Mouse (Mus musculus): Measurements from ENCODE around the gene Tmsb15b1.
"Not testable (repeated sequence)": the region's sequence is repeated elsewhere in the genome, so short reads cannot be mapped to it uniquely, and the experiment has no call there.

The Tmsb15b1 gene

GRCm38 (mm10) chrX:136976424-136977084 is at the start of gene Tmsb15b1, which contains the start of gene Tmsb15l:
Tmsb15b1 (minus strand) TSS chrX:136976874.
Tmsb15l (minus strand) TSS chrX:136976869.
- DNase-seq (ENCODE audit: low read depth), result no peak

DNA sequence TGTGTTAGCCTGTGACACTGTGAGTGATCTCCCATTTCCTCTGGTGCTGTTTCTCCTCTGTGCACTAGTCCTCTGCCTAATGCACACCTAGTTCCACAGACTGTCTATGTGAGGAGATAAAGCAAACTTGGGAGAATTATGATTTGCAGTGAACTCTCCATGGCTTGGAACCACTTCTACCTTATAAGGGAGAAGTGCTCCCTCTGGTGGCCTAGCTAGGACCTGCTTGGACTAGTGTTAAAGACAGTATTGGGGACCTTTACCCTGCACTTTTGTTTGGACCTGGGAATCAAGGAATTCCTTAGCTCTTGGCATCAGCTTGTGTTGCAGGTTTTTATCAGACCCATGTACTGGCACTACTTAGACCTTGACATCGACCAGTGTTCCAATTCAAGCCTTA is 42.6 kb upstream of the Tmsb15b1 start:
- DNase-seq (ENCODE audit: low read depth), result peak; percentile 56

- no peak for DNase-seq (ENCODE audit: low read depth)
Observed at GRCm38 (mm10) chrX:137017668-137018067, 41.0 kb upstream of the Tmsb15b1 start.

DNA sequence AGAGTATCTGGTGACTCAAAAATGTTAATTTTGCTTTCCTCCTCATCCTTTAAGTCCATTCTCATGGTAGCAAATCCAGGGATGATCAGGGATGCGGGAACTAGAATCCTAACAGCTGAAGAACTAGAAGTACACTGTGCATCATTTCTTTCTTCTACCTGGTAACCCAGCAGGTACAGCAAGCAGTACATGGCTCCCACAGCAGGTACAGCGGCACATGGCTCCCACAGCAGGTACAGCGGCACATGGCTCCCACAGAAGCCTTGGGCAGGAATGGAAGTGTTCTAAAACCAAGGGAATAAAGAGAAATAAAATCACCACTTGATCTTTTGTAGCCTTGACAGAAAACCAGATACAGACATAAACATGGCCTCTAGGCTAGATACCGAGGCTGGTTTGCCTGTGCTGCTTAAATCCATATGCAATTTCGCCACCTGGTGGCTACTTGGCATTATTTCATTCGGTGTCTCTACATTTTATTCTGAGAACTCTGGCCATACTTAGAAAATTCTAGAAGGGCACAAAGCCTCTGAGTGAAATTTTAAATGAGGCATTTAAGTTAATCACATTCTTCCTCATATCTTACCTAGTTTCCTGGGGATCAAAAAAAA is 38.5 kb upstream of the Tmsb15b1 start:
- peak; percentile 36 for DNase-seq (ENCODE audit: low read depth)

GRCm38 (mm10) chrX:136996256-136996655 is 19.6 kb upstream of the Tmsb15b1 start:
- DNase-seq (ENCODE audit: low read depth), result no peak

GRCm38 (mm10) chrX:136993641-136994040 is 17.0 kb upstream of the Tmsb15b1 start:
- DNase-seq (ENCODE audit: low read depth), result no peak

GRCm38 (mm10) chrX:136992978-136993547 is 16.4 kb upstream of the Tmsb15b1 start, which contains the start of gene Zcchc18:
Zcchc18 (plus strand) TSS chrX:136993155.
- no peak for DNase-seq (ENCODE audit: low read depth)

- DNase-seq (ENCODE audit: low read depth), result no peak
Observed at GRCm38 (mm10) chrX:136992191-136992965, 15.7 kb upstream of the Tmsb15b1 start.

DNA sequence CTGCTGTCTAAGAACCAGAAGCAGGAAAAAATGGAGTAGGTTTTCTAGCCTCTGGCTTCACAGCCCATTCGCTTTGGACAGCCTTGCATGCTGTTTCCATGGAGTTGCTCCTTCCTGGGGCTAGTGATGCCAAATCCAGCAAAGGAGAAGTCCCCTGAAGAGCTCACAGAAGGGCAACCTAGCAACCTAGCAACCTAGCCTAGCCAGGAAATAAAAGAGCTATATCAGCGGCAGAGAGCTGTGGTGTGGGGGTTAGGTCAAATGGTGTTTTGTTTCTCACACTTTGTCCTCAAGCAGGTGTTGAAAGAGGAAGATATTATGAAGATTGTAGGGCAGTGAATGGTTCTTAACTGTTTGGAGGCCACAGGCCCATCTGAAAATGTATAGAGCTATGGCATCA is 14.6 kb upstream of the Tmsb15b1 start:
- no peak for DNase-seq (ENCODE audit: low read depth)

DNA sequence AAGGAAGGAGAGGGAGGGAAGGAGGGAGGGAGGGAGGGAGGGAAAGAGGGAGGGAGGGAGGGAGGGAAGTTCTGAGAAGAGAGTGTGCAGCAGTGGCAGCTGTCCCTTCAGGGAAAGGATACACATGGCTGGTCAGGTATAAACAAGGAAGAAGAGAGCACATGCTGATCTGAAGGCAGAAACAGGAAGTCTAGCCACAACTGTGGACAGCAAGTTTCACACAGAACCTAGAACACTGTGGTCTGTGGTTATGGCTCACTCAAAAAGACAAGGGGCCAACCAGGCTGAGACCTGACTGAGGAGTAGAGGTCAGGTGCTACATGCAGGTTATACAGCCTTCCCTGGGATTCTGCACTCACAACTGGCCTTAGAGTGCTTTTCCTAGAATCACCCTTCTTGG is 9.4 kb upstream of the Tmsb15b1 start:
- no peak for DNase-seq (ENCODE audit: low read depth)

DNA sequence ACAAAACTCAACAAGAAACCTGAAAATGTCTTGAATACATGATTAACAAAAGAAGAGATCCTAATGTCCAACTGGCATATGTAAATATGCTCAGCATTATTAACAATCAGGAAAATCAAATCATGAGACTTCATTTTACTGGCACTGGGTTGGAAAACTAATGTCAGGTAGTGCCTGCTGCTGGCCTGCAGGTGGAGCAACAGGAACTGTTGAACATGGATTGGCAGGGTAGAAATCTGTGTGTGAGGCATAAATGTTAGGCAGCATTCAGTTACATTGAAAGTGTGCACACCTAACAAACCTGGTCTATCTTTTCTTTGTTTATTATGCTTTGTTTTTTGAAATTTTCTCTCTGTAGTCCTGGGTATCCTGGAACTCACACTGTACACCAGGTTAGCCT is 1.9 kb upstream of the Tmsb15b1 start:
- DNase-seq (ENCODE audit: low read depth), result no peak

- DNase-seq (ENCODE audit: low read depth), result not testable (repeated sequence)
Observed at GRCm38 (mm10) chrX:136975397-136975796, 1.3 kb downstream of the Tmsb15b1 start, which contains the start of gene Tmsb15b2. Tmsb15b2 (minus strand) TSS chrX:136975497.

DNA sequence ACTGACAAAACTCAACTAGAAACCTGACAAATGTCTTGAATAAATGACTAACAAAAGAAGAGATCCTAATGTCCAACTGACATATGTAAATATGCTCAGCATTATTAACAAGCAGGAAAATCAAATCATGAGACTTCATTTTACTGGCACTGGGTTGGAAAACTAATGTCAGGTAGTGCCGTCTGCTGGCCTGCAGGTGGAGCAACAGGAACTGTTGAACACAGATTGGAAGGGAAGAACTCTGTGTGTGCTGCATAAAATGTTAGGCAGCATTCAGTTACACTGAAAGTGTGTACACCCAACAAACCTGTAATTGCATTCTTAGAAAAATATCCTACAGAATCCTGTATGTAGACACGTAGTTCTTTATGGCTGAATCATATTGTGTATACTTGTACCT is 17.0 kb downstream of the Tmsb15b1 start:
- no peak for DNase-seq (ENCODE audit: low read depth)

DNA sequence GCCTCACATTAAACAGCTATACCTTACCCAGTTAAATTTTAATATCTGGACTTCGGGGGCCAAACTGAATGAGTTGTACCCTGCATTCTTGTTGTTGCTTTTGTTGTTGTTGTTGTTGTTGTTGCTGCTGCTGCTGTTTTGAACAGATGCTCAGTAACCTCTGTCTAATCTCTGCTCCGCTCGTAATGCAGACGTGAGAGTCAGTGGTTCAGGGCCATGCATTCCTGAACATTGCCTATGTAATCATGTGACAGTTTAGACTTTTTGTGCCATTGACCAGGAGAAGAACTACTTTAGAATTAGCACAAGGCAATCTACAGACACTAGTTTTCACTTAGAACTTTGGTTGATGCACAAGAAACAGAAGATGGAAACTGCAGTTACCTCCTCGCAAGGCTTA is 18.4 kb downstream of the Tmsb15b1 start:
- not testable (repeated sequence) for DNase-seq (ENCODE audit: low read depth)

- not testable (repeated sequence) for DNase-seq (ENCODE audit: low read depth)
Observed at GRCm38 (mm10) chrX:136957583-136958279, 18.9 kb downstream of the Tmsb15b1 start.

DNA sequence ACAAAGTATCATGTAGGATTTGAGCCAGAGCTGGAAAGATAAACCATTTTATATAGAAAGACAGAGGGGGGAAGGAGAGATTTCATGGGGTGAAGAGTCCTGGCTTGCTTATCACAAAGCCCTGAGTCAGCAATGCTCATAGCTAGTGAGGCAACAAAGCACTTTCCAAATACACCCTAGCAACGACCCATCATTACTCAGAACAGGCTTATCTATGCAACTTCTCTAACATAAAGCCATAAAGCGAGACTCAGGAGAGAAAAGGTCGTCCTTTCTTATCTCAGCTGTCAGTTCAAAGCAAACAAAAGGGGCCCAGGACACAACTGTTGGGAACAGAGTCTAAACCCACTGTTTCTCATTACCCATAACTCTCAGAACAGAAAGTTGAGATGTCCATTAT is 38.7 kb downstream of the Tmsb15b1 start:
- no peak for DNase-seq (ENCODE audit: low read depth)

DNA sequence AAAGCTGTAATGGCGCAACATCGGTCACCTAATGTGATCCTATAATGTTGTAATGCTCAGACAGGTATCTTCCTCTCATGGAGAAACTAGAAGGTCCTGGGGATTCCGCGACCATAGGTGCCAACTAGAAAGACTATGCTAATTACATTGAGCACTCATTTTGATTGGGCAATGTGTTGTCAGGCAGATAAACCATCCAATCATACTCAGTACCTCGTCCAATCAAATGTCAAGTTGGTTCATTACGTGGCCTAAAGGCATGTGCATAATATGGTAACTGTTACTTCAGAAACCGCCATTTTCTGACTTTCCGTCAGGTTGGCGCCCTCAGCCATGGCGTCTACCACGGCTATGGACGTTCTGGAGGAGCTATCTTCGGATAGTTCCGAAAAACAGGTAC is 49.6 kb downstream of the Tmsb15b1 start, which contains the start of gene H2bfm:
Gene H2bfm (plus strand): TSS at position 295 of the 400 bp plus-strand sequence.
- no peak for DNase-seq (ENCODE audit: low read depth)

DNA sequence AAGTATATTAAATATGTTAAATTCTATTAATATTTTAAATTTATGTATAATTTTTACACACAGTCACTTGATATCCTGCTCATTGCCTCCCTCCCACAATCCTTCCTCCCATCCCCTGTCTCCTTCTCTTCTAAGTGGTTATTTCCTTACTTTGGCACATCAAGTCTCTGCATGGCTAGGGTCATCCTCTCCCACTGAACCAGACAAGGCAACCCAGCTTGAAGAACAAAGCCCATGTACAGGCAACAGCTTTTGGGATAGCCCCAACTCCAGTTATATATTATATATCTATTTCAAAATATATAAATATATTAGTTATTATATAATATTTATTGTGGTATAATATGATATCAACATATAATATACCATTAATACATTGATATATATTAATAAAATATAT is 50.8 kb downstream of the Tmsb15b1 start:
- DNase-seq (ENCODE audit: low read depth), result no peak

Data from c-Kit-positive CD71-negative TER-119-negative erythroid progenitor cells, embryonic 14.5 days (primary cell).